Mouse (Mus musculus) adrenal gland, adult 2 months (tissue): ENCODE data around the gene Mylip. TPM values are rescaled to one million over a fixed set of nuclear protein-coding genes. Genes with fewer than 3 reads are reported as not detected.
A peak's percentile ranks its signal among the peaks of the same experiment; 100 is the strongest.

Experiments
- DNase-seq: peaks from one replicate; pipeline ENCODE4 v3.0.0; 2021
- polyA plus RNA-seq: library from polyadenylated mRNA; depleted of rRNA; stranded (reverse); fragments of >200 nt; gene quantifications from 2 replicates; pipeline ENCODE4 v1.2.3, GENCODE M21; 2012; rRNA removed
- total RNA-seq, 2 experiments: library from RNA; stranded (reverse); gene quantifications; 2 replicates each; pipeline ENCODE4 v1.2.3; 2021

Mylip gene
- total and polyA plus RNA-seq, 3 experiments: 6.4 to 13.6 (median 6.6) TPM

- DNase-seq: no peak
Measured at GRCm38 (mm10) chr13:45429239-45429638, 39.7 kb downstream of the Mylip start.

GRCm38 (mm10) chr13:45437134-45437533, 47.6 kb downstream of the Mylip start:
- no peak for DNase-seq

GRCm38 (mm10) chr13:45438853-45439252, 49.3 kb downstream of the Mylip start:
- DNase-seq: no peak

GRCm38 (mm10) chr13:45440226-45440625, 50.7 kb downstream of the Mylip start:
- DNase-seq: no peak

- DNase-seq: peak; percentile 24
Measured at GRCm38 (mm10) chr13:45442451-45442850, 52.9 kb downstream of the Mylip start.

GRCm38 (mm10) chr13:45442918-45443535, 53.5 kb downstream of the Mylip start:
- DNase-seq: no peak

GRCm38 (mm10) chr13:45444220-45444619, 54.7 kb downstream of the Mylip start:
- DNase-seq: no peak

GRCm38 (mm10) chr13:45444652-45445051, 55.1 kb downstream of the Mylip start:
- DNase-seq: no peak

- DNase-seq: no peak
Measured at GRCm38 (mm10) chr13:45446636-45447035, 57.1 kb downstream of the Mylip start.

- no peak for DNase-seq
Measured at GRCm38 (mm10) chr13:45452437-45452836, 62.9 kb downstream of the Mylip start.

- DNase-seq: no peak
Measured at GRCm38 (mm10) chr13:45453033-45453432, 63.5 kb downstream of the Mylip start.

- no peak for DNase-seq
Measured at GRCm38 (mm10) chr13:45454044-45454443, 64.5 kb downstream of the Mylip start.

GRCm38 (mm10) chr13:45454641-45455040, 65.1 kb downstream of the Mylip start:
- DNase-seq: no peak

GRCm38 (mm10) chr13:45455108-45455861, 65.7 kb downstream of the Mylip start:
- DNase-seq: peak; percentile 62

GRCm38 (mm10) chr13:45455862-45456192, 66.3 kb downstream of the Mylip start:
- DNase-seq: no peak

GRCm38 (mm10) chr13:45457459-45457858, 67.9 kb downstream of the Mylip start:
- no peak for DNase-seq

- no peak for DNase-seq
Measured at GRCm38 (mm10) chr13:45460177-45460576, 70.6 kb downstream of the Mylip start.

GRCm38 (mm10) chr13:45461370-45461958, 71.9 kb downstream of the Mylip start:
- no peak for DNase-seq

Other genes starting within 250 kb of the Mylip start
- 100 to 1,000 TPM in 1 of 2 experiments, 10 to 100 TPM in 1; 57.8 to 114 TPM for gene Gmpr, start 117.7 kb downstream of the Mylip start, total RNA-seq
- gene Gmpr, start 117.7 kb downstream of the Mylip start, polyA plus RNA-seq: 22.8 and 34.2 TPM in 2 replicates